13 mouse cellular contexts compared by ENCODE assay signal in the genomic region with DNA sequence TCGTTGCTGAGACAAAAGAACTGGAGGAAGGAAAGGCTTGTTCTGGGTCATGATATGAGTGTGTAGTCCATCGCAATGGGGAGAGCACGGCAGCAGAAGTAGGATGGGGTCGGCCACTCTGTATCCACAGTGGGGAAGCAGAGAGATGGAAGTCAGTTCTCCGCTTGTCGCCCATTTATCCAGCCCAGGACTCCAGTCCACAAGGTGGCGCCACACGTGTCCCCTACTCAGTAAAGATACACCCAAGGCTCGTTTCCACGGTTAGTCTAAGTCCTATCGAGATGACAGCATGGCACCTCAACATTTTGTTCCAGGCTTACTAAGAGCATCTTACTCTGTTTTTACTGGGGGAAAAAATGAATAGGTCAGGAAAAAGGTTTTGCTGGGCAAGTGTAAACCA. TPM values are rescaled to one million over a fixed set of nuclear protein-coding genes. Genes with fewer than 3 reads are reported as not detected.
DNase-seq lines count a peak whose midpoint lies in the region; ATAC-seq and TF ChIP-seq lines count a peak whose summit lies in the region.
"Had no signal": no experiment of that assay in that cellular context is flagged by ENCODE, and none has a peak within 500 bp of the region (broad histone marks: within the 10 kb centered on the region; RNA-seq: fewer than 3 reads in every experiment).

No protein-coding gene starts in this region.

- intact Hi-C loops in heart, postnatal 14 days (cut with DNase I), result no loop called here

- peak; percentile 30; the same call in 1 of the 2 replicates for TF ChIP-seq CTCF in thymus, adult 2 months (IDR thresholded peaks at IDR 0.05; ENCODE audit: borderline replicate concordance, control insufficient read depth, extremely low read depth, insufficient read depth, low read length, poor library complexity)
- peak; percentile 64 for TF ChIP-seq CTCF in lung, adult 2 months (IDR thresholded peaks at IDR 0.05; ENCODE audit: insufficient read depth, low read length)

- DNase-seq in heart, postnatal 14 days, result peak; percentile 14 to 43
- DNase-seq in heart, adult 8-10 months (ENCODE audit: low spot score), result no peak
- peak; percentile 26 for DNase-seq in thymus, adult 2 months
- DNase-seq in thymus, adult 18-20 months, result no peak
- DNase-seq in lung, adult 2 months, result peak; percentile 29
- DNase-seq in spleen, adult 12 weeks (ENCODE audit: low spot score), result no peak
- no peak for DNase-seq in Muller cell, postnatal 12 days (ENCODE audit: inconsistent ontology term)

- H3K4me1 ChIP-seq in thymus, adult 2 months (replicated peaks; ENCODE audit: control insufficient read depth, insufficient read depth, low read length), result no peaks in the 10 kb centered on the region
- no peaks in the 10 kb centered on the region for H3K4me1 ChIP-seq in lung, adult 2 months (ENCODE audit: control insufficient read depth, insufficient read depth, low read length)
- no peaks in the 10 kb centered on the region for H3K4me1 ChIP-seq in forebrain, embryonic 13.5 days
- H3K4me1 ChIP-seq: embryonic facial prominence, embryonic 15.5 days; limb, embryonic 15.5 days; neural tube, embryonic 12.5 days had no signal

- no peak overlapping the region for H3K27ac ChIP-seq in thymus, adult 2 months (ENCODE audit: control insufficient read depth, insufficient read depth, low read length)
- H3K27ac ChIP-seq in forebrain, embryonic 13.5 days, result no peak overlapping the region
- H3K27ac ChIP-seq: embryonic facial prominence, embryonic 15.5 days; limb, embryonic 15.5 days; neural tube, embryonic 12.5 days had no signal

- TF ChIP-seq POLR2A in thymus, adult 2 months (IDR thresholded peaks at IDR 0.05; ENCODE audit: control insufficient read depth, extremely low read depth, insufficient read depth, low read length, poor library complexity), result no peak
- no peak for TF ChIP-seq POLR2A in lung, adult 2 months (IDR thresholded peaks at IDR 0.05; ENCODE audit: borderline replicate concordance, extremely low read depth, low read depth, low read length)

- no peaks in the 10 kb centered on the region for H3K9me3 ChIP-seq in forebrain, embryonic 13.5 days (replicated peaks)
- H3K9me3 ChIP-seq: embryonic facial prominence, embryonic 15.5 days; limb, embryonic 15.5 days; neural tube, embryonic 12.5 days had no signal

- ATAC-seq in forebrain, embryonic 13.5 days, result no peak
- ATAC-seq: hindbrain, embryonic 16.5 days had no signal

- H3K4me3 ChIP-seq in thymus, adult 2 months (ENCODE audit: control insufficient read depth, insufficient read depth, low read length), result no peak overlapping the region
- H3K4me3 ChIP-seq in lung, adult 2 months (replicated peaks; ENCODE audit: extremely low read depth, low read depth, low read length), result no peak overlapping the region
- no peak overlapping the region for H3K4me3 ChIP-seq in forebrain, embryonic 13.5 days
- H3K4me3 ChIP-seq: embryonic facial prominence, embryonic 15.5 days; limb, embryonic 15.5 days; neural tube, embryonic 12.5 days had no signal

- no peaks in the 10 kb centered on the region for H3K36me3 ChIP-seq in thymus, adult 2 months (ENCODE audit: control insufficient read depth, insufficient read depth, low read length)
- no peaks in the 10 kb centered on the region for H3K36me3 ChIP-seq in forebrain, embryonic 13.5 days (ENCODE audit: poor library complexity, severe bottlenecking)
- H3K36me3 ChIP-seq: embryonic facial prominence, embryonic 15.5 days; limb, embryonic 15.5 days; neural tube, embryonic 12.5 days had no signal

- no peak overlapping the region for H3K4me2 ChIP-seq in forebrain, embryonic 13.5 days
- H3K4me2 ChIP-seq: embryonic facial prominence, embryonic 15.5 days; limb, embryonic 15.5 days; neural tube, embryonic 12.5 days had no signal

- no peak overlapping the region for H3K9ac ChIP-seq in forebrain, embryonic 13.5 days
- H3K9ac ChIP-seq: embryonic facial prominence, embryonic 15.5 days; limb, embryonic 15.5 days; neural tube, embryonic 12.5 days had no signal

- WGBS in thymus, adult 2 months, result 63% methylated on average over 11 of the region's 11 CpGs
- 62% methylated on average over 11 of the region's 11 CpGs for WGBS in lung, adult 2 months
- WGBS in forebrain, embryonic 13.5 days, result 91% methylated on average over 11 of the region's 11 CpGs

- no peaks in the 10 kb centered on the region for H3K27me3 ChIP-seq in thymus, adult 2 months (ENCODE audit: control insufficient read depth, insufficient read depth, low read length)
- H3K27me3 ChIP-seq in forebrain, embryonic 13.5 days, result no peaks in the 10 kb centered on the region
- H3K27me3 ChIP-seq: embryonic facial prominence, embryonic 15.5 days; limb, embryonic 15.5 days; neural tube, embryonic 12.5 days had no signal

RNA-seq across cellular contexts. Expression of a gene that starts 20.0 kb away (rescaled TPM):
- total RNA-seq in heart, postnatal 14 days (2021), result 10 to 100 TPM in 1 of 2 experiments, 1 to 10 TPM in 1; 8.5 to 12.0 TPM
- 10 to 100 TPM in 2 of 4 experiments, 1 to 10 TPM in 2; 9.4 to 12.6 (median 10.9) TPM for total RNA-seq in heart, adult 8-10 months (2022)
- polyA plus RNA-seq in thymus, adult 2 months (2012; rRNA removed), result 10.8 and 12.0 TPM in 2 replicates
- polyA plus RNA-seq in lung, adult 2 months (2012; rRNA removed), result 2.9 and 5.0 TPM in 2 replicates
- polyA plus RNA-seq in forebrain, embryonic 13.5 days (2015; fragmentation: Nextera tagmentation; extraction: Ambion mirVana), result 134 and 166 TPM in 2 replicates

RNA-seq across cellular contexts. Expression of a gene that starts 20.7 kb away (rescaled TPM):
- not detected for total RNA-seq in heart, postnatal 14 days (2021)
- not detected for total RNA-seq in heart, adult 8-10 months (2022)
- 0.04 TPM in 2 replicates for polyA plus RNA-seq in thymus, adult 2 months (2012; rRNA removed)
- polyA plus RNA-seq in lung, adult 2 months (2012; rRNA removed), result not detected in 2 replicates
- 0.13 TPM in 1 of 2 replicates, not detected in the other for polyA plus RNA-seq in forebrain, embryonic 13.5 days (2015; fragmentation: Nextera tagmentation; extraction: Ambion mirVana)
- polyA plus RNA-seq: limb, embryonic 15.5 days; stomach, embryonic 16.5 days had no signal

RNA-seq across cellular contexts. Expression of a gene that starts 48.6 kb away (rescaled TPM):
- under 1 TPM; 0.12 to 0.67 TPM for total RNA-seq in heart, postnatal 14 days (2021)
- total RNA-seq in heart, adult 8-10 months (2022), result under 1 TPM in 3 of 4 experiments, not detected in 1; 0.11 to 0.22 (median 0.19) TPM
- 0.32 and 0.43 TPM in 2 replicates for polyA plus RNA-seq in thymus, adult 2 months (2012; rRNA removed)
- polyA plus RNA-seq in lung, adult 2 months (2012; rRNA removed), result 2.2 and 3.2 TPM in 2 replicates
- 1.9 and 2.1 TPM in 2 replicates for polyA plus RNA-seq in forebrain, embryonic 13.5 days (2015; fragmentation: Nextera tagmentation; extraction: Ambion mirVana)

Comparison
In these comparisons a context has a peak if more than half of its experiments do, and no peak if none do; other contexts are left out.
1. DNase-seq: peak in heart, postnatal 14 days (2 of 2), thymus, adult 2 months (single experiment) and lung, adult 2 months (single experiment); none in heart, adult 8-10 months (single experiment), thymus, adult 18-20 months (0 of 2), spleen, adult 12 weeks (single experiment) and Muller cell, postnatal 12 days (single experiment).
2. RNA of a gene that starts 20.0 kb away (polyA plus RNA-seq): 134 to 166 TPM in forebrain, embryonic 13.5 days; 10.8 to 12.0 TPM in thymus, adult 2 months and 2.9 to 5.0 TPM in lung, adult 2 months; every median in the first group is over 10 times any median in the second.